Mouse (Mus musculus): ENCODE results near the gene Cpn1.
"Not testable (repeated sequence)": the region's sequence is repeated elsewhere in the genome, so short reads cannot be mapped to it uniquely, and the experiment has no call there.

The Cpn1 gene

GRCm38 (mm10) chr19:43980711-43981110, 5.6 kb downstream of the Cpn1 start:
- DNase-seq = no peak

- no peak for DNase-seq
Measured at GRCm38 (mm10) chr19:43977799-43978198, 8.6 kb downstream of the Cpn1 start.

GRCm38 (mm10) chr19:43976661-43977060, 9.7 kb downstream of the Cpn1 start:
- DNase-seq = no peak

- no peak for DNase-seq
Measured at GRCm38 (mm10) chr19:43974221-43974620, 12.1 kb downstream of the Cpn1 start.

- no peak for DNase-seq
Measured at GRCm38 (mm10) chr19:43973711-43974110, 12.6 kb downstream of the Cpn1 start.

- DNase-seq = no peak
Measured at GRCm38 (mm10) chr19:43972129-43972528, 14.2 kb downstream of the Cpn1 start.

- no peak for DNase-seq
Measured at GRCm38 (mm10) chr19:43968436-43969026, 17.8 kb downstream of the Cpn1 start.

- DNase-seq = no peak
Measured at GRCm38 (mm10) chr19:43966481-43966880, 19.9 kb downstream of the Cpn1 start.

- no peak for DNase-seq
Measured at GRCm38 (mm10) chr19:43965496-43966085, 20.8 kb downstream of the Cpn1 start.

GRCm38 (mm10) chr19:43962795-43963194, 23.6 kb downstream of the Cpn1 start:
- DNase-seq = no peak

GRCm38 (mm10) chr19:43961185-43961584, 25.2 kb downstream of the Cpn1 start:
- DNase-seq = no peak

- no peak for DNase-seq
Measured at GRCm38 (mm10) chr19:43960014-43960413, 26.3 kb downstream of the Cpn1 start.

GRCm38 (mm10) chr19:43959162-43959561, 27.2 kb downstream of the Cpn1 start:
- DNase-seq = peak; percentile 65

- DNase-seq = peak; percentile 79
Measured at GRCm38 (mm10) chr19:43957881-43958280, 28.5 kb downstream of the Cpn1 start.

GRCm38 (mm10) chr19:43957402-43957801, 29.0 kb downstream of the Cpn1 start:
- no peak for DNase-seq

GRCm38 (mm10) chr19:43955266-43955665, 31.1 kb downstream of the Cpn1 start:
- DNase-seq = no peak

GRCm38 (mm10) chr19:43954864-43955263, 31.5 kb downstream of the Cpn1 start:
- DNase-seq = no peak

GRCm38 (mm10) chr19:43952936-43953335, 33.4 kb downstream of the Cpn1 start:
- DNase-seq = not testable (repeated sequence)

- DNase-seq = no peak
Measured at GRCm38 (mm10) chr19:43949111-43949810, 37.1 kb downstream of the Cpn1 start.

GRCm38 (mm10) chr19:43944566-43944965, 41.8 kb downstream of the Cpn1 start:
- no peak for DNase-seq

GRCm38 (mm10) chr19:43943076-43943475, 43.3 kb downstream of the Cpn1 start:
- DNase-seq = no peak

GRCm38 (mm10) chr19:43939769-43940689, 46.3 kb downstream of the Cpn1 start, which contains the start of gene Dnmbp:
Gene Dnmbp, minus strand, starts transcription at chr19:43940191.
- DNase-seq = peak; percentile 79

GRCm38 (mm10) chr19:43939171-43939768, 47.1 kb downstream of the Cpn1 start:
- DNase-seq = no peak

All from right cerebral cortex, adult 18-20 months (tissue).